Mouse (Mus musculus) bone marrow, adult 2 months (tissue): ENCODE data around the gene Rnf24.

Experiments
- CTCF ChIP-seq: fragments of 200-500 bp; IDR thresholded peaks from 2 replicates; pipeline ENCODE4 v1.5.1; 2011; ENCODE audit warnings: low read length, control low read depth; ENCODE audit not compliant: control insufficient read depth, insufficient read depth
- POLR2A ChIP-seq: fragments of 200-500 bp; IDR thresholded peaks from 2 replicates; pipeline ENCODE4 v1.6.1; 2011; ENCODE audit warnings: low read depth, mild to moderate bottlenecking, control low read depth, low read length, borderline replicate concordance; ENCODE audit not compliant: control insufficient read depth

DNA sequence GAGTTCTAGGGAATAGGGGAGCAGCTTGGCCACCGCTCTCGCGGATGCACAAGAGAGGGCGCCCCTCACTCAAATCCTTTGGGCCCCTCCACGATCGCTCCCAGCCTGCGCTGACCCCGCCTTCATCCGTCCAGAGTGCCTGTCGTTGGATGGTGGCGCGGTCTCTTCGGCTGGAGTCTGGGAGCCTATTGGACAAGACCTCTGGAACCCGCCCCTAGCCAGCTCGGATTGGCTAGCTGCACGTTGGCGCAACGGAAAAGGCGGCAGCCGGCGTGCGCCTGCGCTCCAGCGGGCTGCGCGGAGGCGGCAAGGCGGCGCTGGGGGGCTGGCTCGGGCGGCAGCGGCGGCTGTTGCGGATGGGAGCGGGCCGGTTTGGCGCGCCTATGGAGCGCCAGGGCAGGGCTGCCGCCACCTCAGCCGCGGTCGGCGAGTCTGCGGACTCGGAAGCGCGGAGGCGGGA is 90.4 kb downstream of the Rnf24 start, which contains the start of gene Pank2:
- TF ChIP-seq CTCF (no peak), POLR2A (peak; percentile 92; the same call in 1 of the 2 replicates)
